Comparison of ENCODE assay signal across 7 mouse cellular contexts in genomic region chr16:11134348-11135344, GRCm38 (mm10). TPM values are rescaled to one million over a fixed set of nuclear protein-coding genes. Genes with fewer than 3 reads are reported as not detected.
DNase-seq lines count a peak whose midpoint lies in the region; ATAC-seq lines count a peak whose summit lies in the region.

Gene Txndc11 (minus strand): TSS chr16:11134650.

- peak; percentile 99 for DNase-seq in adrenal gland, adult 8-10 months
- peak; percentile 98 for DNase-seq in embryo, embryonic 9.5 days (ENCODE audit: extremely low spot score)
- DNase-seq in gastrocnemius, postnatal 4 days (ENCODE audit: low spot score in 2 of 2) = peak; percentile 98 to 100
- peak; percentile 99 for DNase-seq in left cerebral cortex, postnatal 36 days (ENCODE audit: low spot score in 2 of 2)
- DNase-seq in midbrain, embryonic 11.5 days (ENCODE audit: low spot score, missing footprints) = peak; percentile 99
- peak; percentile 98 for DNase-seq in skeletal muscle tissue, adult 2 months (ENCODE audit: low read depth, low spot score)

- ATAC-seq in intestine, embryonic 16.5 days = peak; percentile 100
- ATAC-seq in midbrain, embryonic 11.5 days (ENCODE audit: low FRiP score) = peak; percentile 99

- H3K36me3 ChIP-seq in intestine, embryonic 16.5 days (ENCODE audit: control insufficient read depth, insufficient read depth, low read length) = peaks cover 16% of the 10 kb centered on the region
- no peaks in the 10 kb centered on the region for H3K36me3 ChIP-seq in midbrain, embryonic 11.5 days (ENCODE audit: control insufficient read depth, insufficient read depth, low read length)

- peaks cover 14% of the 10 kb centered on the region for H3K4me1 ChIP-seq in intestine, embryonic 16.5 days (ENCODE audit: control insufficient read depth, insufficient read depth, low read length)
- peaks cover 14% of the 10 kb centered on the region for H3K4me1 ChIP-seq in midbrain, embryonic 11.5 days (ENCODE audit: control insufficient read depth, insufficient read depth, low read length)

- H3K4me3 ChIP-seq in intestine, embryonic 16.5 days (ENCODE audit: low read length) = peak within 1 kb of the TSS; percentile 98
- H3K4me3 ChIP-seq in midbrain, embryonic 11.5 days (ENCODE audit: low read depth, low read length) = peak within 1 kb of the TSS; percentile 91

- intact Hi-C loops in left cerebral cortex, postnatal 36 days (cut with DNase I) = loop anchor here (5.0 kb wide), 1 partner anchor 43 kb away; the partner anchor contains the start of gene Zc3h7a

- H3K9me3 ChIP-seq in intestine, embryonic 16.5 days (ENCODE audit: control insufficient read depth, low read length) = no peaks in the 10 kb centered on the region
- no peaks in the 10 kb centered on the region for H3K9me3 ChIP-seq in midbrain, embryonic 11.5 days (ENCODE audit: control insufficient read depth, low read length)

- peak within 1 kb of the TSS; percentile 99 for H3K9ac ChIP-seq in intestine, embryonic 16.5 days (ENCODE audit: low read depth, low read length)
- peak within 1 kb of the TSS; percentile 89 for H3K9ac ChIP-seq in midbrain, embryonic 11.5 days (ENCODE audit: low read length)

- peak within 1 kb of the TSS; percentile 95 for H3K27ac ChIP-seq in intestine, embryonic 16.5 days (ENCODE audit: low read length)
- peak within 1 kb of the TSS; percentile 83 for H3K27ac ChIP-seq in midbrain, embryonic 11.5 days (ENCODE audit: low read depth, low read length)

- peak within 1 kb of the TSS; percentile 78 for H3K4me2 ChIP-seq in intestine, embryonic 16.5 days (ENCODE audit: low read depth, low read length)
- H3K4me2 ChIP-seq in midbrain, embryonic 11.5 days = peak within 1 kb of the TSS; percentile 52

- H3K27me3 ChIP-seq in intestine, embryonic 16.5 days (replicated peaks; ENCODE audit: control insufficient read depth, insufficient read depth, low read length) = no peaks in the 10 kb centered on the region
- H3K27me3 ChIP-seq in midbrain, embryonic 11.5 days (ENCODE audit: control insufficient read depth, insufficient read depth, low read length) = no peaks in the 10 kb centered on the region

- WGBS in intestine, embryonic 16.5 days = under 1% methylated on average over 80 of the region's 80 CpGs
- WGBS in midbrain, embryonic 11.5 days = under 1% methylated on average over 80 of the region's 80 CpGs

RNA-seq across cellular contexts. Expression of gene Txndc11, which starts in this region (rescaled TPM):
- total RNA-seq in adrenal gland, adult 8-10 months (2022) = 10 to 100 TPM; 41.3 to 57.6 (median 46.8) TPM
- 10 to 100 TPM; 21.0 to 24.6 TPM for total RNA-seq in gastrocnemius, postnatal 4 days (2021)
- polyA plus RNA-seq in intestine, embryonic 16.5 days (2015; fragmentation: Nextera tagmentation; extraction: Ambion mirVana) = 31.6 and 33.9 TPM in 2 replicates
- 10 to 100 TPM; 32.1 to 38.1 TPM for total RNA-seq in left cerebral cortex, postnatal 36 days (2021)
- 27.3 and 31.0 TPM in 2 replicates for polyA plus RNA-seq in midbrain, embryonic 11.5 days (2014; fragmentation: Nextera tagmentation; extraction: Ambion mirVana)

Comparison
In these comparisons a context has a peak if more than half of its experiments do, and no peak if none do; other contexts are left out.
1. Peak in every context shown above with its lines: DNase-seq, ATAC-seq, H3K4me3 ChIP-seq and H3K27ac ChIP-seq.